Mouse (Mus musculus) embryonic fibroblast, embryonic 13.5 days (primary cell): ENCODE results near the gene Runx1.

Experiments
- CTCF ChIP-seq: IDR thresholded peaks from 2 replicates; pipeline ENCODE4 v1.5.1; 2011; ENCODE audit warnings: mild to moderate bottlenecking, control low read depth, low read length, moderate library complexity, borderline replicate concordance; ENCODE audit not compliant: insufficient read depth
- POLR2A ChIP-seq: IDR thresholded peaks from 2 replicates; pipeline ENCODE4 v1.6.1; 2011; ENCODE audit warnings: low read depth, mild to moderate bottlenecking, control low read depth, low read length, moderate library complexity

GRCm38 (mm10) chr16:92707146-92707545, 118.8 kb downstream of the Runx1 start:
- TF ChIP-seq POLR2A (no peak), CTCF (no peak)
